Mouse (Mus musculus): ENCODE data around the gene Calm4. TPM values are rescaled to one million over a fixed set of nuclear protein-coding genes. Genes with fewer than 3 reads are reported as not detected.

The Calm4 gene
- total RNA-seq, 1 experiment from 2014 or later = not detected

DNA sequence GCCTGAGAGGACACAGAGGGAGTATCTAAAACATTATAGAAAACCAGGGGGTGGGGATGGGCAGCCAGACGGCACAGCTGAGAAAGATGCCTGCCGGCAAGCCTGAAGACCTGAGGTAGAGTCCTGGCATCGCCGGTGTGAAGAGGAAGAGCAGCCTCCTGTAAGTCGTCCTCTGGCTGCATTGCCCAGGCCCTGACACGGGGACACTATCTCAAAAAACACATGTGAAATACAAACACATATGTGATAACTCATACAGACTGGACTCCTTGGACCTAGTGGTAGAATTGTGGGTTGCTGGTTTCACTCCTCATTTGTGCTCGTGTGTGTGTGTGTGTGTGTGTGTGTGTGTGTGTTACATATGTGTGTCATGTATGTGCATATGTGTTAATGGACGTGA, 23.7 kb downstream of the Calm4 start:
- DNase-seq = no peak

GRCm38 (mm10) chr13:3862325-3862724, 24.8 kb downstream of the Calm4 start:
- DNase-seq = no peak

DNA sequence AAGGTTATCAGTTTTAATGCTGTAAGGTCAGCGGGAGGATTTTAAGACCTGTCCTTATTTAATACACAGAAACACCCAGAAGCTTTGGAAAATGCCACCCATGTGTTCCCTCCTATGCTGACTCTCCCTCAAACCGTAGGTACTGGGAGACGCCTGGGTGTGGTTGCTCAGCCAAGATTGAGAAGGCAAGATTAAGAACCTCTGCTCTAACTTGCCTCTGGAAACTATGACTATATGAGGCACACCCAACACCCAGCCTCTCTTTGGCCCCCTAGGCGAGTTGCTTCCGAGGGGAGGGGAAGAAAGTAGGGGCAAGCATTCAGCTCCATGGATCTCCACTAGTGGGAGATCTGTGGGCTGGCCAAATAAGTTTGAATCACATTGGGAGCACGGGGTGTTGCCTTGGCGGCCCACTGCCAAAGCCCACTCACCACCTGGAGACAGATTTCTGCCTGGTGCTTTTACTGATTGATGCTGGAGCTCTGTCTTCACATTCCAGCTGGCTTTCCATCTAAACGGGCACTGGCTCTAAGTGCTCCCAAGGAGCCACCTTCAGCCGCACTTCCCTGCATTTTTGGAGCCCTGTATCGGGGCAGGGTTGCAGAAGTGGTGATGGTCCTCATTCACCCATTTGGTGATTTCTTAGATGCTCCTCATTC, 25.5 kb downstream of the Calm4 start:
- DNase-seq = no peak

GRCm38 (mm10) chr13:3865648-3866354, 28.2 kb downstream of the Calm4 start:
- peak; percentile 43 for DNase-seq

DNA sequence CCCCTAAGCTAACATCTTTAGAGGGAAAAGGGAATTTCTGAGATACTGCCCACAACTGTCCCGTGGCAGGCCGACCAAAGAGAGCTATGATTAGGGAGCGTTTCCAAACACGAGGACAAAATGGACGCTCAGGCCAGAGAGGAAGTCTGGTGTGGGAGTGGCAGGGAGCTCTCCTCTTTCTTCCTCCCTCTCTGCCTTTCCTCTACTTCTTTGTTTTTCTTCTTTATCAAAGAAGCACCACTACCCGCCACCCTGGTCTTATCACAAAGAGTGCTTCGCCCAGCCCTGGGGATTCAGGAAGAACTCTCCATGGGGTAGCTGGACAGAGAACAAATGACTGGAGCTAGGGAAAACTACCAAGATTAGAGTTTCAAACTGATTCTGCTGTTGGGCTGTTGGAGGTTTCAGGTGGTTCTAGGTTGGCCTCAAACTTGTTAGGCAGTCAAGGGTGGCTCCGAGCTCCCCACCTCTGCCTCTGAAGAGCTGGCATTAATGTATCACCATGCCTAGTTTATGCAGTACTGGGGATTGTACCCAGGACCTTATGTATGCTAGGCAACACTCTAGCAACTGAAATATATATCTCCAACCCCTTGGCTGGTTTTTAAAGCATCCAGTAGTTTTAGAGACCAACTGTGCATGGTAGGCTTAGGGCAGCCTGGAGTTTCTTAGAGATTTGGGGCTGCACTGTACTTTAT, 28.9 kb downstream of the Calm4 start:
- DNase-seq = no peak

DNA sequence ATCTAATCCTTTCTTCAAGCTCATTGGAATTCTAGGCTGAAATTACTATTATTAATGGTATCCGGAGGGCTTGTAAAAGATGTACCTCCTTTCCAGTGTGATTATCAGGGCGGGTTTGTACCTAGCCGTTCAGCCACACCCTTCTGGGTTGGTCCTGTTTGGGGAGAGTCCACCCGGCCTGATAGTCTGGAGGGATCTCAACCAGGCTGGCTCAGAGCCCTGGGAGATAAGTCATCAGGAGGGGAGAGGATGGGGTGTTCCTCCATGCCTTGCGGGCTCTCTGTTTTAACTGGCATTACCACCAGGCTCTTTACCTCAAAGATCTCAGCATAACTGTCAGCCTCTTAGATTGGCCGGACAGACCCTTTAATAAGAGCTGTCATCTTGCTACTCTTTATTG, 29.6 kb downstream of the Calm4 start:
- DNase-seq = no peak

DNA sequence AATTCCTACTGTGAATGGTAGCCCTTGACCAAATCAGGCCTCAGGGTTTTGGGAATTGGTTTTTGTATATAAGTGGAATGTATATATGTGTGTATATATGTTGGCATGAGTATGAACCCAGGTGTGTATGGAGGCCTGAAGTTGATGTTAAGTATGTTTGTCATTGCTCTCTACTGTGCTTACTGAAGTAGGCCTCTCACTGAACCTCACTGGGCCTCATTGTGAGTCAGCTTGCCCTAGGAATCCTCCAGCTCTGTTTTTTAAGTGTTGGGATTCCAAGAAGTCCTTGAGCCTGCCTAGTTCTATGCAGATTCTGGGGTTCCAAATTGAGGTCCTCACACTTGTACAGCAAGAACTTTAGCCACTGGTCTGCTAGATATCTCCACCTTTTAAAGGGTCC, 32.3 kb downstream of the Calm4 start:
- no peak for DNase-seq

DNA sequence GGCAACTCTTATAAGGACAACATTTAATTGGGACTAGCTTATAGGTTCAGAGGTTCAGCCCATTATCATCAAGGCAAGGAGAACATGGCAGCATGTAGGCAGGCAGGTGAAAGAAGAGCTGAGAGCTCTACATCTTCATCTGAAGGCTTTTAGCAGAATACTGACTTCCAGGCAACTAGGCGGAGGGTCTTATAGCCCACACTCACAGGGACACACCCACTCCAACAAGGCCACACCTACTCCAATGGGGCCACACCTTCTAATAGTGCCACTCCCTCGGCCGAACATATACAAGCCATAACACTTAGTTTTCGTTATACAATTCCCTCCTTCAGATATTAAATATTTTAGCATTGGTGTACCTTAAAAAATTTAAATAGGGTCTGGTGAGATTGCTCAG, 35.3 kb downstream of the Calm4 start:
- DNase-seq = no peak

GRCm38 (mm10) chr13:3876448-3876847, 38.9 kb downstream of the Calm4 start:
- DNase-seq = no peak

DNA sequence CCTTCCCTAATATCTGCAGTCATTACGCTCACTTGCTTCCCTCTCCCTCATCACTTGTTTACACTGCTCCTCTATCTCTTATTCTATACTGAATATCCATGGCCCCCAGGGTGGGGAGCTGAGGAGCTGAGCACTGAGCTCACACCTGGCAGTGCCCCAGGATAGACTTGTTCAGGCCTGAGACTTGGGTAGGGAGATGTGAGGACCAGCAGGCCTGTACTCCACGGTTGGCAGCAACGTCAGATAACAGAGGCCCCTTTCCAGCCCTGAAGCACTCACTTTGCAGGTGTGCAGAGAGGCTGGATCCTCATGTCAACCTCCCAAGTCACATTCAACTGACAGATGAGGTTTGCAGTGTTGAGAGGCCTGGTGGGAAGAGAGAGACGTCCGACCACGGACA, 39.6 kb downstream of the Calm4 start:
- no peak for DNase-seq

GRCm38 (mm10) chr13:3877679-3878220, 40.2 kb downstream of the Calm4 start:
- DNase-seq = no peak

- DNase-seq = no peak
Observed at GRCm38 (mm10) chr13:3886663-3887062, 49.1 kb downstream of the Calm4 start.

Other genes with a start within 250 kb of the Calm4 start
- 22.1 and 27.9 TPM in 2 replicates for gene Fam208b, start 226.6 kb upstream of the Calm4 start, total RNA-seq (2021)
- 11.6 and 12.5 TPM in 2 replicates for gene Asb13, start 203.7 kb upstream of the Calm4 start, total RNA-seq (2021)
- not detected in 2 replicates for gene Calml3, start 33.4 kb upstream of the Calm4 start, total RNA-seq (2021)
- gene Calm5, start 16.4 kb downstream of the Calm4 start, total RNA-seq (2021) = not detected in 2 replicates
- 89.3 and 110 TPM in 2 replicates for gene Net1, start 80.5 kb downstream of the Calm4 start, total RNA-seq (2021)
- not detected in 2 replicates for gene Tubal3, start 80.5 kb downstream of the Calm4 start, total RNA-seq (2021)
- gene Ucn3, start 107.6 kb downstream of the Calm4 start, total RNA-seq (2021) = not detected in 2 replicates
- gene Akr1c14, start 211.3 kb downstream of the Calm4 start, total RNA-seq (2021) = 4.2 and 21.4 TPM in 2 replicates

Data from adrenal gland, postnatal 14 days (tissue).